Mouse (Mus musculus) layer of hippocampus, adult 11-12 months (tissue): ENCODE results near the gene Trmt1.

ENCODE experiments used
- DNase-seq: peaks from one replicate; pipeline ENCODE4 v3.0.0; 2022; ENCODE audit warnings: low spot score

Gene Trmt1

DNA sequence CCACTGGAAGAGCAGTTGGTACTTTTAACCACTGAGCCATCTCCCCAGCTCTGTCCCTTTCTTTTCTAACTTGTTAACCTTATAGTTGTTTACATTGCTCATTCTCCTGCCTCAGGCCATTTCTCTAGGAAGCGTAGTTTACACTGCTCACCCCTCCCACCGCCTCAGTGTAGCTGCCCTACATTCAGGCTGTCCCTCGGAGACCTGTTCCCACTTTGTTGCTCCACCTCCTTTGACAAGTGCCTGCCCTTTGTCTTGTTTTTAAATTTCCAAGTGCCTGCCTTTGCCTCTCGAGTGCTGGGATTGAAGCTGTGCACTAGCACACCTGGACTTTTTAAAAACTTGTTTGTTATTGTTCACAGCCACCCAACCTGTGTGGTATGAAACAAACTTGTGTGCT, 7.2 kb downstream of the Trmt1 start:
- DNase-seq: no peak

GRCm38 (mm10) chr8:84695140-84695539, 9.0 kb downstream of the Trmt1 start:
- DNase-seq: no peak

- peak; percentile 70 for DNase-seq
Measured at GRCm38 (mm10) chr8:84697166-84698130, 11.3 kb downstream of the Trmt1 start.

DNA sequence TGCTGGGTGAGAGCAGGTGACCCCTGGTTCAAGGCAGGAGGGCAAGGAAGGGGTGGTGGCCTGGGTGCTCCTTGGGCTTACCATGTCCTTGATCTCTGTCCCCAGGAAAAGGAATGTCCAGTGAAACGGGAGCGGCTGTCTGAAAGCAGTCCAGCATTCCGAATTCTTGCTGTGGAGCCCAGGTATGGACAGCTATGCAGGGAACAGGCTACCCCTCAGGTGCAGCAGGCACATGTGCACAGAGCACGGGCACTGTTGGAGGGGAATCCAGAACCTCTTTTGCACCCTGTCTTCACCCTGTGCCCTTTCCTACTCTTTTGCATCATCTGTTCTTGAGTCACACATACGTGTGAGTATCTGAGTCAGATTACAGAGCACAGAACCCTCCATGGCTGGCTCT, 12.2 kb downstream of the Trmt1 start:
- DNase-seq: no peak

DNA sequence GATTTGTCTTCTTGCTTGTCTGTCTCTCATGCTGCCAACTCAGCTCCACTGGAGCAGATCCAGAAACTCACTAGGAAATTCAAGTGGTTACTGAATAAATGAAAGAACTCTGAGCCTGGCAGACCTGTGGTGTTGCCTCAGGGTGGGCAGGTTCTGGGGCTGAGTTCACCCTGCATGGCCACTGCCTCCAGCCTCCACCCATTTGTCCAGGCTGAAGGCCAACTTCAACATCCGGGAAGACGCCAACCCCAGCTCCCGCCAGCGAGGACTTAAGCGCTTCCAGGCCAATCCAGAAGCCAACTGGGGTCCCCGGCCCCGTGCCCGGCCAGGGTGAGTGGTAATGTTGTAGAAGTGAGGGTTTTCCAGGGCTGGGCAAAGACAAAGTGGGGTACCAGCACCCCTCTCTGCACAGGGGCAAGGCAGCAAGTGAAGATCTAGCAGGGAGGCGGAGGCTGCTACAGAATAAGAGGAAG, 12.9 kb downstream of the Trmt1 start:
- no peak for DNase-seq

DNA sequence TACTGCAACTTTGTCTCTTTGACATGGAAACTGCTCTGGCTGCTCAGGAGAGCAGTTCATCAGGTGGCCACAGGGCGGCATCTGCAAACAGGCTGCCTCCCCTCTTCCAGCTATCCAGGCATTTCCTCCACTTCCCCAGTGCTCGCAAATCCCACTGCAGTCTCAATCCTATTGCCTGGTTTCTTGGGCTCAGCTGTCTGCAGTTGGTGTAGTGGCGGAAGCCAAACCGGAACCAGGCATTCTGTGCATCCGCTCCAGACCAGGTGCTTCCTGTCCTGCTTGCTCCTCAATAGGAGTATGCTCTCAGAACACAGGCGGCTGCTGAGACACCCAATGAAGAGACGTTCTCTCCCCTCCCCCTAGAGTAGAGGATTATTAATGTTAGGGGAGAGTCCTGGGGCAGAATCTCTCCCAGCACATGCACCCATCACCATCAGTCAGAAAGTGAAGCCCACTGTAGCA, 13.8 kb downstream of the Trmt1 start:
- DNase-seq: peak; percentile 77

GRCm38 (mm10) chr8:84700526-84700925, 14.4 kb downstream of the Trmt1 start:
- DNase-seq: no peak

- DNase-seq: no peak
Measured at GRCm38 (mm10) chr8:84700941-84701911, 15.1 kb downstream of the Trmt1 start, which contains the start of gene Lyl1. Gene Lyl1, plus strand, starts transcription at chr8:84701457.

DNA sequence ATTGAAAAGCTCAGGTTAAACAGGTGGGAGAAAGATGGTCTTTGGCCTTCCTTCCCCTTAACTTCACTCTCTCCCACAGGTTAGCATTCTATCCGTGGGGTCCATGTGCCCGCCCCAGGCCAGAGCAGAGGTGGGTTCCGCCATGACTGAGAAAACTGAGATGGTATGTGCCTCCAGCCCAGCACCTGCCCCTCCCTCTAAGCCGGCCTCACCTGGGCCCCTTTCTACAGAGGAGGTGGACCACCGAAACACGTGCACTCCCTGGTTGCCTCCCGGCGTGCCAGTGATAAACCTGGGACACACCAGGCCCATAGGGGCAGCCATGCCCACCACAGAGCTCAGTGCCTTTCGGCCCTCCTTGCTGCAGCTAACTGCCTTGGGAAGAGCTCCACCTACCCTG, 16.5 kb downstream of the Trmt1 start:
- no peak for DNase-seq

GRCm38 (mm10) chr8:84702963-84703465, 16.9 kb downstream of the Trmt1 start:
- no peak for DNase-seq

DNA sequence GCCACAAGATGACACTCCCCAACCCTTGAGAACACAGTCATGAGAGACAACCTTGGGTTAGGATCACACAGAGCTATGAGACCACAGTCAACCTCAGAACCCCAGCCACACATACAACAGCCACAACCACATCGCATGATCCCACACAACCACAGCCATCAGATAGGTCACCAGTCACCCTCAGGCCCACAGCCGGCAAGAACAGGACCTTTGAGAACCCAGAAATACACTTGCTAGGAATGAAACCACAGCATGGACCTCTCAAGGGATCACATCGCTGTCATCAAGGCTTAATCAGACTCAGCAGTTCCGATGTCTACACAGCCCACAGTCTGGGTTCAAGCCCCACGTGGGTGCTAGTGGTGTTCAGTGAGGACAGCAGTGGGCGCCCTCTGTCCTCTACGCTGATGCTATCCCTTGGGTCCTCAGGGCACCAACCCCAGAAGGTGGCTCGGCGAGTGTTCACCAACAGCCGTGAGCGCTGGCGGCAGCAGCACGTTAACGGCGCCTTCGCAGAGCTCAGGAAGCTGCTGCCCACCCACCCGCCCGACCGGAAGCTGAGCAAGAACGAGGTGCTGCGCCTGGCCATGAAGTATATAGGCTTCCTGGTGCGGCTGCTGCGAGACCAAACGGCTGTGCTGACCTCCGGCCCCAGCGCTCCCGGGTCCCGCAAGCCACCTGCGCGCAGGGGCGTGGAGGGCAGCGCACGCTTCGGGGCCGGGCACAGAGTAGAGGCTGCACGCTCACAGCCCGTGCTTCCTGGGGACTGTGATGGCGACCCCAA, 17.6 kb downstream of the Trmt1 start:
- DNase-seq: no peak

- DNase-seq: no peak
Measured at GRCm38 (mm10) chr8:84704356-84704755, 18.2 kb downstream of the Trmt1 start.

GRCm38 (mm10) chr8:84704867-84705831, 19.0 kb downstream of the Trmt1 start:
- DNase-seq: no peak

- DNase-seq: no peak
Measured at GRCm38 (mm10) chr8:84705960-84706359, 19.9 kb downstream of the Trmt1 start.

GRCm38 (mm10) chr8:84706610-84707266, 20.6 kb downstream of the Trmt1 start:
- no peak for DNase-seq

DNA sequence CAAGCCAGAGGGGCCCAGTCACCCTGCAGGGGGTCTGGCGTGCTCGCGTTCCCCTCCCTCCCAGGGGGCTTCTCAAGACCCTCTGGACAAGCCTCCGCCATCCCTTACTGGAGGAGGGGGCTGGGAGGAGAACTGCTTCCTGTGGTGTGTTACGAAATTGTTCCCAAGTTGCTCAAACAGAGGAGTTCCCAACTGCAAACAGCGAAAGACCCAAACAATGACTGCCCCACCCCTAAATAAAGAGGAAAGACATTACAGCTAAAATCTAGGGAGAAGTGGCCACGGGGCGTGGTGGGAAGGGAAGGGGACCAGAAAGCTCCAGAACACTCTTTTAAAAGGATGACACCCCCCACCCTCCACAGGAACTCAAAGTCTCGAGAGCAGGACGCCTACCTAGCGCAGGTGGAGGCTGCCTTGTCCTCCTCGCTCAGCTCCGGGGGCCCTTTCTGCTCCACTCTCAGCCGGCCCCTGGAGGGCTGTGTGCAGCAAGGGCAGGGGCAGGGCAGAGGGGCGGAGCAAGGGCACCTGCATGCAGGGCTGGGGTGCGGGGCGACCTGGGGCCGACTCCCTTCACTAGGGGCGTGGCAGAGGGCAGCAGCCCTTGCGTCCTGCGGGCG, 21.3 kb downstream of the Trmt1 start:
- no peak for DNase-seq

DNA sequence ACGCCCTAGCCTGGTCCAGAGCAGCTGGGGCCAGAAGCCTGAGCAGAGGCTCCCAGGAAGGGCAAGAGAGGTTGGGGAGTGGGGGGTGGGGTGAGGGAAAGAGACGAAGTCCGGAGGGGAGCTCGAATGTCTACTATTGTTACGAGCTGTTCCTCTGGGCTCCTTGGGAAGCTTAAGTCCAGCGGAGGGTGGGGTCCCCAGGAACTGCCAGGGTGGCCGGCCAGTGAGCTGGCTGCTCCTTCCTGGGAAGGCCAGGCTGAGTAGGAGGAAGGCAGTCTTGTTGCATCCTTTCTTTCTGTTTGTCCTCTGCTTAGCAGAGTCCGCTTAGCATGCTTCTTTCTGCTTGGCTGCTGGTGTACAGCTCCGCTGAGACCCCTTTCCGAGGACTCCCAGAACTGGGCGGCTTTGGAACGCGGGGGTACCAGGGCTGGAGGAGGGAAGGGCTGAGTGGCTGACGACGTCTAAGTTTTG, 22.0 kb downstream of the Trmt1 start:
- peak; percentile 4 for DNase-seq

DNA sequence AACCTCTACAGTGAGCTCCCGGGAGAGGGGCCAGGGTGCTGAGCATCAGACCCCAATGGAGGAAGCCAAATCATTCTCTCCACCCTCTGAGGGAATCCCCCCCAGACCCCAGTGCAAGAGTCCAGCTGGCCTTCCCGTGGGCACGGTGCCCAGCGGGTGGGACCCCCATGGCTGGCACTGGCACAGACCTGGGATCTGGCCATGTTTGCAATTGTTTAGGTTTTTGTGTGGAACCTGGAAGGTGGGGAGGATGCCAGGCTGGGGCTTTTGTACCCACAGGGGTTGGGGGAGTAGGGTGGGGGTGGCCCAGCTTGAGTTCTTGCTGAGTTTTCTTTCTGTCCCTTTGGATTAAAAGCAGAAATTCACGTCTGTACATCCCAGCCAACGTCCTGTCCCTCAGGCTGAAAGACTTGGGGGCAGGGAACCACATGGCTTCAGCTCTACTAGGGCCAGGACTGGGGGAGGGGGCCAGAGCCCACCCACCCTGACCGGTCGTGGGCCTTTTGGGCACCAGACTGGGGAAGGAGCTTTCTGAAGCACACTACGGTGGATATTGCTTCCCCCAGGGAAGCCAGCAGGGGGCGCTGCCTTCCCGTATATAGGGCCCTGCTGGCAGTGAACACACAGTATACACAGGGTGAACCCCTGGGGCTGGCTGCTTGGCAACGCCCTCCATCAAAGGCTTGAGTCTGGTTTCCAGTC, 22.8 kb downstream of the Trmt1 start:
- DNase-seq: peak; percentile 92
